Mouse (Mus musculus): ENCODE measurements around the gene Arvcf. TPM values are rescaled to one million over a fixed set of nuclear protein-coding genes. Genes with fewer than 3 reads are reported as not detected.

Gene Arvcf
- total RNA-seq, 1 experiment: 48.0 TPM

DNA sequence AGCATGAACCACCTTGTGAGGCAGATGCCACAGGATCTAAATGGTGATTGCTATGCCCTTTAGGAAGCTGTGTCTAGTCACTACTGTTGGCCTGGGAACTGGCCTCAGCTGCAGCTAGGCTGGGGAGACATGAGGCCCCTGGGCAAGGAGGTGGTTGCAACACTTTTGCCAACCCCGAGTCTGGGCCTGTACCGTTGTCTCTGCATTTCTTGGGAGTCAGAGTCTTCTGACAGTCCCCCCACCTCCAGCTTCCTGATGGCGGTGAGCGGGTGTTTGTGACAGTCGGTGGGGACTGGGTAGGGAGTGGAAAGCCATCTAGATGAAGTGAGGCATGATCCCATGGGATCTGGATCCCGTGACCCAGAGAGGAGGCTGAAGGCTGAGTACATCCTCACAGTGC lies 107.4 kb downstream of the Arvcf start:
- TF ChIP-seq CHD2 (IDR thresholded peaks at IDR 0.05; ENCODE audit: low read depth, low read length) (no peak), MAFK (IDR thresholded peaks at IDR 0.05; ENCODE audit: insufficient read depth, low read depth, low read length) (no peak), ZC3H11A (IDR thresholded peaks at IDR 0.05; ENCODE audit: borderline replicate concordance, low read depth, low read length) (no peak)
- no peaks in the 10 kb centered on the region; the same call in 1 of the 2 replicates for H3K36me3 ChIP-seq (ENCODE audit: control insufficient read depth, insufficient read depth, low read length, poor library complexity, severe bottlenecking)
- peaks cover 4 to 9% of the 10 kb centered on the region in 2 experiments; a peak in 2 of 4 replicates for H3K4me1 ChIP-seq (ENCODE audit: control insufficient read depth in 2 of 2, insufficient read depth in 2 of 2, low read length in 2 of 2, poor library complexity in 1 of 2)
- DNase-seq (ENCODE audit: low read depth, low spot score): no peak
- no peaks in the 10 kb centered on the region for H3K9me3 ChIP-seq (ENCODE audit: control insufficient read depth, insufficient read depth, low read depth, low read length)
- H3K9ac ChIP-seq (ENCODE audit: insufficient read depth, low read depth, low read length, poor library complexity, severe bottlenecking): no peak overlapping the region
- H3K4me3 ChIP-seq (ENCODE audit: insufficient read depth in 1 of 2, low read depth in 1 of 2, low read length in 2 of 2, poor library complexity in 1 of 2, severe bottlenecking in 1 of 2): no peak overlapping the region
- in situ Hi-C loops (cut with MboI; ENCODE audit: low sequenced_read_pairs in 2 of 2, unreplicated experiment in 2 of 2): no loop called here
- no peak overlapping the region for H3K27ac ChIP-seq (ENCODE audit: insufficient read depth, low read depth, low read length, poor library complexity, severe bottlenecking)

Other genes with a start within 250 kb of the Arvcf start
- gene Rtn4r, start 220.5 kb upstream of the Arvcf start, total RNA-seq (2012; rRNA removed): 0.22 and 0.48 TPM in 2 replicates
- not detected in 2 replicates for gene Ccdc188, start 130.3 kb upstream of the Arvcf start, total RNA-seq (2012; rRNA removed)
- 16.2 and 17.0 TPM in 2 replicates for gene Zdhhc8, start 113.0 kb upstream of the Arvcf start, total RNA-seq (2012; rRNA removed)
- 99.3 and 102 TPM in 2 replicates for gene Trmt2a, start 99.5 kb upstream of the Arvcf start, total RNA-seq (2012; rRNA removed)
- 302 and 410 TPM in 2 replicates for gene Ranbp1, start 99.5 kb upstream of the Arvcf start, total RNA-seq (2012; rRNA removed)
- 0.63 and 1.7 TPM in 2 replicates for gene Gm49776, start 89.9 kb upstream of the Arvcf start, total RNA-seq (2012; rRNA removed)
- gene Dgcr8, start 58.9 kb upstream of the Arvcf start, total RNA-seq (2012; rRNA removed): 65.7 and 84.1 TPM in 2 replicates
- gene Tango2, start 79 bp upstream of the Arvcf start, total RNA-seq (2012; rRNA removed): 10.0 and 10.4 TPM in 2 replicates
- 7.9 and 8.4 TPM in 2 replicates for gene Txnrd2, start 78.2 kb downstream of the Arvcf start, total RNA-seq (2012; rRNA removed)
- 40.1 and 41.0 TPM in 2 replicates for gene Comt, start 78.7 kb downstream of the Arvcf start, total RNA-seq (2012; rRNA removed)
- gene Gnb1l, start 150.5 kb downstream of the Arvcf start, total RNA-seq (2012; rRNA removed): 10.9 and 13.7 TPM in 2 replicates
- gene Rtl10, start 150.7 kb downstream of the Arvcf start, total RNA-seq (2012; rRNA removed): 6.7 and 8.5 TPM in 2 replicates
- gene Tbx1, start 242.5 kb downstream of the Arvcf start, total RNA-seq (2012; rRNA removed): 0.11 and 0.27 TPM in 2 replicates